Mouse (Mus musculus) heart, embryonic 11.5 days (tissue): ENCODE measurements around the gene Eps8l3. TPM values are rescaled to one million over a fixed set of nuclear protein-coding genes. Genes with fewer than 3 reads are reported as not detected.
A peak's percentile ranks its signal among the peaks of the same experiment; 100 is the strongest.

Experiments
- ATAC-seq: fragments of 200-750 bp; cut with Nextera tagmentation; replicated peaks from 2 replicates; pipeline ENCODE4 v1.8.0; 2017; ENCODE audit warnings: moderate library complexity; ENCODE audit not compliant: insufficient number of reproducible peaks, low FRiP score, low TSS enrichment
- H3K27ac ChIP-seq: fragments of 300-500 bp; sonication (generic); 2 replicates; pipeline ENCODE4 v1.5.1; 2014; ENCODE audit warnings: mild to moderate bottlenecking, low read depth, low read length
- H3K27me3 ChIP-seq: fragments of 300-500 bp; sonication (generic); 2 replicates; pipeline ENCODE4 v1.6.1; 2014; ENCODE audit warnings: mild to moderate bottlenecking, low read length, mixed read lengths; ENCODE audit not compliant: control insufficient read depth, insufficient read depth
- H3K36me3 ChIP-seq: fragments of 300-500 bp; sonication (generic); 2 replicates; pipeline ENCODE4 v1.6.1; 2014; ENCODE audit warnings: mild to moderate bottlenecking, low read length, moderate library complexity, mixed read lengths; ENCODE audit not compliant: control insufficient read depth, insufficient read depth
- H3K4me1 ChIP-seq: fragments of 300-500 bp; sonication (generic); 2 replicates; pipeline ENCODE4 v1.6.1; 2014; ENCODE audit warnings: low read length; ENCODE audit not compliant: control insufficient read depth, insufficient read depth
- H3K4me2 ChIP-seq: fragments of 300-500 bp; sonication (generic); 2 replicates; pipeline ENCODE4 v1.6.1; 2014; ENCODE audit warnings: mild to moderate bottlenecking, moderate library complexity
- H3K4me3 ChIP-seq: fragments of 300-500 bp; sonication (generic); 2 replicates; pipeline ENCODE4 v1.5.1; 2014; ENCODE audit warnings: low read depth, low read length
- H3K9ac ChIP-seq: fragments of 300-500 bp; sonication (generic); 2 replicates; pipeline ENCODE4 v1.6.1; 2014; ENCODE audit warnings: mild to moderate bottlenecking, low read depth, low read length, moderate library complexity
- H3K9me3 ChIP-seq: fragments of 300-500 bp; sonication (generic); replicated peaks from 2 replicates; pipeline ENCODE4 v1.6.1; 2016; ENCODE audit warnings: low read length; ENCODE audit not compliant: control insufficient read depth
- WGBS: fragments of 180-500 bp; shearing (Covaris S2); extraction: QIAGEN DNeasy Blood & Tissue Kit; methylation state at CpG from one replicate; pipeline ENCODE4 v1.1.7; 2014; ENCODE audit not compliant: insufficient replicate concordance; 5-methylcytosine and 5-hydroxymethylcytosine counted together
- polyA plus RNA-seq: library from polyadenylated mRNA; unstranded; fragments of >200 nt; fragmentation: Nextera tagmentation; extraction: Ambion mirVana; gene quantifications from 2 replicates; pipeline ENCODE4 v1.2.1, GENCODE M21; 2014

The Eps8l3 gene
- polyA plus RNA-seq, result not detected in 2 replicates

- Histone ChIP-seq H3K9ac (0 out of 2 replicates have a peak within 1 kb of the TSS, but pooled peaks have one; percentile 13), H3K4me3 (no peak within 1 kb of the TSS), H3K4me2 (no peak within 1 kb of the TSS), H3K36me3 (no peaks in the 10 kb centered on the region), H3K4me1 (peaks cover 8% of the 10 kb centered on the region; the same call in 1 of the 2 replicates), H3K27me3 (no peaks in the 10 kb centered on the region), H3K9me3 (no peaks in the 10 kb centered on the region), H3K27ac (no peak within 1 kb of the TSS)
- 84% methylated on average over 5 of the region's 5 CpGs for WGBS
- no peak for ATAC-seq
Measured at GRCm38 (mm10) chr3:107877005-107877404, at the start of gene Eps8l3. Gene Eps8l3 (plus strand): TSS chr3:107877229.

- no peak overlapping the region for H3K9ac ChIP-seq
- peaks cover 3% of the 10 kb centered on the region; the same call in 1 of the 2 replicates for H3K27me3 ChIP-seq
- ATAC-seq, result no peak
- peaks cover 10% of the 10 kb centered on the region for H3K4me1 ChIP-seq
- no peak overlapping the region for H3K4me2 ChIP-seq
- 72% methylated on average over 10 of the region's 10 CpGs for WGBS
- no peak overlapping the region for H3K27ac ChIP-seq
- no peak overlapping the region for H3K4me3 ChIP-seq
- H3K9me3 ChIP-seq, result no peaks in the 10 kb centered on the region
- no peaks in the 10 kb centered on the region for H3K36me3 ChIP-seq
Measured at GRCm38 (mm10) chr3:107827873-107828405, 49.1 kb upstream of the Eps8l3 start.

- 27% methylated on average over 5 of the region's 5 CpGs for WGBS
- Histone ChIP-seq H3K36me3 (no peaks in the 10 kb centered on the region), H3K27ac (no peak overlapping the region), H3K9me3 (no peaks in the 10 kb centered on the region), H3K4me1 (peaks cover 10% of the 10 kb centered on the region), H3K9ac (no peak overlapping the region), H3K27me3 (peaks cover 3% of the 10 kb centered on the region; the same call in 1 of the 2 replicates), H3K4me3 (no peak overlapping the region), H3K4me2 (no peak overlapping the region)
- no peak for ATAC-seq
Measured at GRCm38 (mm10) chr3:107828518-107828917, 48.5 kb upstream of the Eps8l3 start.

GRCm38 (mm10) chr3:107828997-107829396 is 48.0 kb upstream of the Eps8l3 start:
- ATAC-seq, result no peak
- Histone ChIP-seq H3K9ac (no peak overlapping the region), H3K4me1 (peaks cover 11% of the 10 kb centered on the region), H3K4me2 (no peak overlapping the region), H3K9me3 (no peaks in the 10 kb centered on the region), H3K27me3 (peaks cover 3% of the 10 kb centered on the region; the same call in 1 of the 2 replicates), H3K36me3 (no peaks in the 10 kb centered on the region), H3K27ac (no peak overlapping the region), H3K4me3 (no peak overlapping the region)
- WGBS, result 74% methylated on average over 4 of the region's 4 CpGs

GRCm38 (mm10) chr3:107829625-107830024 is 47.4 kb upstream of the Eps8l3 start:
- Histone ChIP-seq H3K9me3 (no peaks in the 10 kb centered on the region), H3K27me3 (peaks cover 3% of the 10 kb centered on the region; the same call in 1 of the 2 replicates), H3K27ac (no peak overlapping the region), H3K9ac (no peak overlapping the region), H3K4me1 (peaks cover 14% of the 10 kb centered on the region), H3K4me3 (no peak overlapping the region), H3K4me2 (no peak overlapping the region), H3K36me3 (no peaks in the 10 kb centered on the region)
- WGBS, result 63% methylated on average over 14 of the region's 14 CpGs
- no peak for ATAC-seq

- Histone ChIP-seq H3K36me3 (no peaks in the 10 kb centered on the region), H3K4me1 (peaks cover 14% of the 10 kb centered on the region), H3K27ac (no peak overlapping the region), H3K27me3 (peaks cover 3% of the 10 kb centered on the region; the same call in 1 of the 2 replicates), H3K9ac (no peak overlapping the region), H3K9me3 (no peaks in the 10 kb centered on the region), H3K4me3 (no peak overlapping the region), H3K4me2 (no peak overlapping the region)
- no peak for ATAC-seq
- 55% methylated on average over 10 of the region's 10 CpGs for WGBS
Measured at GRCm38 (mm10) chr3:107831875-107832554, 45.0 kb upstream of the Eps8l3 start.

GRCm38 (mm10) chr3:107832645-107833044 is 44.4 kb upstream of the Eps8l3 start:
- no peak overlapping the region for H3K9ac ChIP-seq
- H3K4me1 ChIP-seq, result peaks cover 14% of the 10 kb centered on the region
- no peak overlapping the region for H3K4me3 ChIP-seq
- no peaks in the 10 kb centered on the region for H3K36me3 ChIP-seq
- H3K4me2 ChIP-seq, result no peak overlapping the region
- peaks cover 3% of the 10 kb centered on the region; the same call in 1 of the 2 replicates for H3K27me3 ChIP-seq
- 43% methylated on average over 6 of the region's 6 CpGs for WGBS
- H3K9me3 ChIP-seq, result no peaks in the 10 kb centered on the region
- H3K27ac ChIP-seq, result no peak overlapping the region
- no peak for ATAC-seq

GRCm38 (mm10) chr3:107833370-107833769 is 43.7 kb upstream of the Eps8l3 start:
- Histone ChIP-seq H3K27ac (no peak overlapping the region), H3K4me2 (no peak overlapping the region), H3K4me3 (no peak overlapping the region), H3K4me1 (peaks cover 14% of the 10 kb centered on the region), H3K9ac (no peak overlapping the region), H3K36me3 (no peaks in the 10 kb centered on the region), H3K27me3 (peaks cover 3% of the 10 kb centered on the region; the same call in 1 of the 2 replicates), H3K9me3 (no peaks in the 10 kb centered on the region)
- WGBS, result 85% methylated on average over 1 of the region's 1 CpGs
- no peak for ATAC-seq
